Mouse (Mus musculus): ENCODE data around the gene Slc44a2. TPM values are rescaled to one million over a fixed set of nuclear protein-coding genes. Genes with fewer than 3 reads are reported as not detected.

The Slc44a2 gene
- 76.9 and 80.1 TPM in 2 replicates for polyA plus RNA-seq (2016; fragmentation: Nextera tagmentation; extraction: Ambion mirVana)

DNA sequence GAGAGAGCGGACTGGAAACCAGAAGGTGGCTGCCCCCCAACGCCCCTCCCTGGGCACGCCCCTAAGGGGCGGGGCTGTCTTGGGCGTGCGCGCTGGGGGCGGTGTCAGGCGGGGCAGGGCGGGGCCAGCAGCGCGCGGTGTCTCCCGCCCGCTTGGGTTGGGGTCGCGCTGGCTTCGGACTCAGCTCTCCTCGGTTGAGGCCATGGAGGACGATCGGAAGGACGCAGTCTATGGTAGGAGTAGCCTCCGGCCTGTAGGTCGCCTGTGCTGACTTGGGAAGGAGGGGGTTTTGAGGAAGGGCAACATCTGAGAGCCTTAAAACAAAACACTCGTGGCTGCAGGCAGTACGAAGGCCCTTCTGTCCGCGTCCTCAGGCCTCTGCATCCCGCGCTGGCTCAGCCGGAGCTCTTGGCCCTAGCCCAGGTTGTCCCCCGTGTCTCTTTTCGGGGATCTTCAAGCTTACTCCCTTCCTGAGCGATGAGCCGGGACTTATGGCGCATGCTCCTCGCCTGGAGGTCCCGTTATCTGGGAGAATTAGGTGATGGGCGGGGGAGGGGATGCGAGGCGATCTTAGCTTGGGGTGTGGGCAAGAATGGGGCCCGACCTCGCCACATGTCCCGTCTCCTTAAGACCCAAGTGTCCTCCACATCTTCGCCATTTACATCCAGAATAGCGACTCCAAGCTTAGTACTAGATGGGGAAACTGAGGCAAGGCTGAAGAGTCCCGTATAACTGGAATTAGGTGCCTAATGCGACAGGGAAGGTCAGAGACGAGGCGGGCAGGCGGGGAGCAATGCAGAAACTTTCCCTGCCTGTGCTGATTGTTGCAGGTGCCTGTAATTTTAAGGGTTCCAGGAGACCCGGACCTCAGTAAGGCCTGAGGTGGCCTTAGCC, at the start of gene Slc44a2:
Slc44a2 (plus strand) TSS at position 80 of the 894 bp plus-strand sequence.
- Histone ChIP-seq H3K9me3 (no peaks in the 10 kb centered on the region), H3K27me3 (no peaks in the 10 kb centered on the region), H3K36me3 (replicated peaks) (no peaks in the 10 kb centered on the region), H3K9ac (peak within 1 kb of the TSS; percentile 75), H3K4me1 (peaks cover 15% of the 10 kb centered on the region), H3K4me3 (replicated peaks) (peak within 1 kb of the TSS; percentile 70), H3K4me2 (peak within 1 kb of the TSS; percentile 89), H3K27ac (peak within 1 kb of the TSS; percentile 53)
- ATAC-seq (ENCODE audit: low FRiP score): peak; percentile 95
- 1% methylated on average over 52 of the region's 52 CpGs for WGBS

DNA sequence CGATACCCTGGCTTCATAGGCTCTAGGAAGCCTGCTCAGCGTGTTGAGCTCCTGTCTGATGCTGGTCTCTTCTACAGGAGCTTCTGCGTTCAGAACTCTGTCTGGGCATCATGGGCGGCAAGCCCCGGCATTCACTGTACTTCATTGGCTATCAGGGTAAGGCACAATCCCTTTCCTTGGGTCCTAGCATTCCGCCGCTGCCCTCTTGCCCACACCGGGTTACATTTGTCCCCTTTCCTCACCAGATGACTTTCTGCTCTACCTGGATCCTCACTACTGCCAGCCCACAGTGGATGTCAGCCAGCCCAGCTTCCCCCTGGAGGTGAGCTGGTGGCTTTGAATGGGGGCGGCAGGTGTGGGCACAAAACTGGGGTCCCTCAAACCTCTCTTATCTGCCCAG, 48.1 kb upstream of the Slc44a2 start:
- H3K27me3 ChIP-seq: no peaks in the 10 kb centered on the region
- H3K4me2 ChIP-seq: no peak overlapping the region
- no peak for ATAC-seq (ENCODE audit: low FRiP score)
- H3K4me3 ChIP-seq (replicated peaks): no peak overlapping the region
- no peaks in the 10 kb centered on the region for H3K4me1 ChIP-seq
- no peak overlapping the region for H3K9ac ChIP-seq
- 91% methylated on average over 9 of the region's 9 CpGs for WGBS
- H3K9me3 ChIP-seq: no peaks in the 10 kb centered on the region
- peaks cover 96% of the 10 kb centered on the region for H3K36me3 ChIP-seq (replicated peaks)
- no peak overlapping the region for H3K27ac ChIP-seq

DNA sequence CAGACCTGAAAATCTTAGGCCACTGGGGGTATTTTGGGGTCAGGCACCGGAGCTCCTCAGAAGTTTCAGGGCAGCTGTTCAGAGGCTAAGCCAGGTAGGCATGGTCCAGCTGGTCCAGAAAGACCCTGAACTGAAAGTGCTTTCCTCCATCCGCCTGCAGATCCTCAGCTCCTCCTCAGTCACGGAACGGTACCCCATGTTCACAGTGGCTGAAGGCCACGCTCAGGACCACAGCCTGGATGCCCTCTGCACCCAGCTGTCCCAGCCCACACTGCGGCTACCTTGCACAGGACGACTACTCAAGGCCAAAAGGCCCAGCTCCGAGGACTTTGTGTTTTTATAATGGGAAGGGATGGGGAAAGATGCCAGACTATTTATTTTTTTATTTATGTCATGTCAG, 47.4 kb upstream of the Slc44a2 start:
- peaks cover 98% of the 10 kb centered on the region for H3K36me3 ChIP-seq (replicated peaks)
- ATAC-seq (ENCODE audit: low FRiP score): no peak
- WGBS: 90% methylated on average over 8 of the region's 8 CpGs
- H3K9me3 ChIP-seq: no peaks in the 10 kb centered on the region
- no peak overlapping the region for H3K9ac ChIP-seq
- no peak overlapping the region for H3K4me2 ChIP-seq
- no peak overlapping the region for H3K4me3 ChIP-seq (replicated peaks)
- no peaks in the 10 kb centered on the region for H3K4me1 ChIP-seq
- H3K27me3 ChIP-seq: no peaks in the 10 kb centered on the region
- H3K27ac ChIP-seq: no peak overlapping the region

DNA sequence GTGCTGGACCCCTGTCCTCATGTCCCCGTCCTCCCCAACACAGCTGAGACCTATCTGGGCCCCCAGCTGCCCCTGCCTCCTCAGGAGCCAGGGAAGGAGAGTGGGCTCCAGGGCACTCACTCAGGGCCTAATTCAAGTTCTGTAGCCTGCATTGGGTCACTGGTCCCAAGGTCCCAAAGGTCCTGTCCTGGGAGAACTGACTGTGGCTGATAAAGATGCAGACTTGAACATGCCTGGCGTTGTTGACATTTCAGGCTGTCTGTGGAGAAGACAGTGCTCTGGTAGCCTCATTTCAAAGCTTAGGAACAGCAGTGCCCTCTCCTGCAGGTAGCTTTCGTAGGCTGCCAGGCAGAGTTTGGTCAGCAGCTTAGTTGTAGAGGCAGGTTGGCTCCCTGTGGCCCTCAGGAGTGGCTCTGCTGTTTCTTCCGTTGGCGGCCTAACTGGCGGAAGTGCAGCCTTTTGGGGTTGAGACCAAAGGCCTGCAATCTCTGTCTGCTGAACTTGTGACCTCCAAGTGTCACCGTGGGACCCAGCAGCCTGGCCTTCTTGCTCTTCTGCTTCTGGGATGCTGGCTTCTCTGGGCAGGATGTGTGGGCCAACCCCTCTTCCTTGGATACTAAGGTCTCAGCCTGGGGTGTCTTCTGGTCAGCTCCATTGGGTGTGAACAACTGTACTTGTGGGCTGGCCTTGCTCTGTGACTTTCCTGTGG, 46.8 kb upstream of the Slc44a2 start:
- H3K9ac ChIP-seq: no peak overlapping the region
- H3K4me1 ChIP-seq: no peaks in the 10 kb centered on the region
- H3K9me3 ChIP-seq: no peaks in the 10 kb centered on the region
- H3K27ac ChIP-seq: no peak overlapping the region
- no peak overlapping the region for H3K4me2 ChIP-seq
- WGBS: 83% methylated on average over 7 of the region's 7 CpGs
- no peaks in the 10 kb centered on the region for H3K27me3 ChIP-seq
- no peak overlapping the region for H3K4me3 ChIP-seq (replicated peaks)
- H3K36me3 ChIP-seq (replicated peaks): peaks cover 94% of the 10 kb centered on the region
- no peak for ATAC-seq (ENCODE audit: low FRiP score)

DNA sequence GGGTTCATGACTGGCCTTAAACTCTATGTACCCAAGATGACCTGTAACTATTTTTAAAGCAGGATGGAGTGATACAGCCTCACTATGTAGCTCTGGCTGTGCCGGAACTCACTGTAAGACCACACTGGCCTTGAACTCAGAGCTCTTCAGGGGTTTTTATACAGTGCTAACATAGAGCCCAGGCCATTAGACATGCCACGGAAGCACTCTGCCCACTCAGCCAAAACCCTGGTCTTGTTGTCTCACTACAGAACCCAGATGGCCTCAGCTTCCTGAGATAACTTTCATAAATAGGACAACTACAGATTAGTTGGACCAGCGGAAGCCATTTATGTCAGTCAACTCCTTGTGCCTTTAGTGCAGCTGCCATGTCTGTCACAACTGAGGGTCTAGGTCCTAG, 46.2 kb upstream of the Slc44a2 start:
- no peak for ATAC-seq (ENCODE audit: low FRiP score)
- 94% methylated on average over 3 of the region's 3 CpGs for WGBS

DNA sequence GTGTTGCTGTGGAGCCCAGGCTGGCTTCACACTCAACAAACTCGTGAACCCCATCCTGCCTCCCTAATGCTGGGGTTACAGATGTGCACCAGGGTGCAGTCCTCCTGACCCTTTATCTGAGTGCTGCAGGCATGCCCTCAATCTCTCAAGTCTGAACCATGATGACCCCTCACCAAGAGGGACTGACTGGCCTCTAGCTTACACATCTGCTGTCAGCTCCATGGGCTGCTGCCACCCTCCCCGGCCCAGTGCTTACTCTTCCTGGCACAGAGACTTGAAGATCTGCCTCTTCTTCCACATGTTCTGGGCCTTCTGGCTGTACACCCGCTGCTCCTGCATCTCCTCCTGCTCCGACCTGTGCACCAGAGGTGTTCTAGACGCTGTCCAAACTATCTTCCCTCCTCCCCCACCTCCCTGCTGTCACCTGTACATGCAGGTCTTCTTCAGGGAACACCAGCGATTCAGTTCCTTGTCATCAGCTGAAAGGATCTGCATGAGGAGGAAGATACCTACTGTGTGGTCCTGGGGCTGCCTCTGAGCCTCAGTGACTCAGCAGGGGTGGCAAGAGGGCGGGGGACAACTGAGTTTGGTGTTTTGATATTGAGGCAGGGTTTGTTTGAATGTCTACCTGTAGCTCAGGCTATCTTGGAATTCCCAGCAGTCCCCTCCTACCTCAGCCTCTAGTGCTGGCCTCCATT, 45.3 kb upstream of the Slc44a2 start:
- H3K9me3 ChIP-seq: no peaks in the 10 kb centered on the region
- no peak for ATAC-seq (ENCODE audit: low FRiP score)
- H3K4me2 ChIP-seq: no peak overlapping the region
- H3K4me3 ChIP-seq (replicated peaks): no peak overlapping the region
- no peak overlapping the region for H3K27ac ChIP-seq
- WGBS: 87% methylated on average over 7 of the region's 7 CpGs
- no peak overlapping the region for H3K9ac ChIP-seq
- H3K4me1 ChIP-seq: no peaks in the 10 kb centered on the region
- H3K27me3 ChIP-seq: no peaks in the 10 kb centered on the region
- peaks cover 95% of the 10 kb centered on the region for H3K36me3 ChIP-seq (replicated peaks)

More for the DNA sequence above, 46.2 kb upstream of the Slc44a2 start:
- H3K4me2 ChIP-seq: no peak overlapping the region
- no peak overlapping the region for H3K27ac ChIP-seq
- no peaks in the 10 kb centered on the region for H3K4me1 ChIP-seq
- peaks cover 93% of the 10 kb centered on the region for H3K36me3 ChIP-seq (replicated peaks)
- H3K9me3 ChIP-seq: no peaks in the 10 kb centered on the region
- no peak overlapping the region for H3K9ac ChIP-seq
- no peaks in the 10 kb centered on the region for H3K27me3 ChIP-seq
- no peak overlapping the region for H3K4me3 ChIP-seq (replicated peaks)

DNA sequence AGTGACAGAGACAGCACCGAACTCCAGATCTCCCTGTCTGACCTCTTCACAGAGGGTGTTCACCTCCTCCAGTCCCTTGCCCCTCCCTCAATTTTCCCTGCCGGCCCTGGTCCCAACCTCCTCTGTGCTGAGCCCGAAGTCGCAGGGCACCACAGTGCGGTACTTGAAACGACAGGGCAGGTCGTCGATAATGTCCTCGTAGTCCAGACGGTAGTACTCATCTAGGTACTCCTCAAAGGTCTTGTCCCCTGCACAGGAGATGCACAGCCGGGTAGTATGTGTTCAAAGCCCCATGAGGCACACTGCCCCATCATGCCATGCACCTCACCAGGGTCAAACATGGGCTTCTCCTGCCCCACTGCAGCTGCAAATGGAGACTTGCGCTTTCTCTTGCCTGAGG, 44.8 kb upstream of the Slc44a2 start:
- no peak overlapping the region for H3K27ac ChIP-seq
- peaks cover 94% of the 10 kb centered on the region for H3K36me3 ChIP-seq (replicated peaks)
- no peak overlapping the region for H3K4me3 ChIP-seq (replicated peaks)
- no peaks in the 10 kb centered on the region for H3K4me1 ChIP-seq
- H3K27me3 ChIP-seq: no peaks in the 10 kb centered on the region
- H3K4me2 ChIP-seq: no peak overlapping the region
- no peak overlapping the region for H3K9ac ChIP-seq
- H3K9me3 ChIP-seq: no peaks in the 10 kb centered on the region
- no peak for ATAC-seq (ENCODE audit: low FRiP score)
- 89% methylated on average over 12 of the region's 12 CpGs for WGBS

DNA sequence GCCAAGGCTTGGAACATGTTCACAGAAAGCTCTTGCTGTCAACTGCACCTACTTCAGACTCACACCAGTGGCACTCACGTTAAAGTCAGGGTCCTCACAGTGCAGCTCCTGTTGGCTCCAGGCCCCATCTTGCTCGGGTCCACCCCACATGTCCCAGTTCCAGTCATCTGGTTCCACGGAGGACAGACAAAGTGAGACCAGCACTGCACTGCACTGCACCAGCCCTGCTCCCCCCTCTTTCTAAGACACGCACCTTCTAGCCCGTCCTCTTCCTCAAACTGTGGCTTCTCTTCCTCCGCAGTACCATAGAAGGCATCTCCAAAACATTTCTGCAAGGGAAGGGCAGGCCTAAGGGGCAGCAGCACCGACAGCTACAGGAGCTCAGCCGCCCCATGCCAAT, 44.2 kb upstream of the Slc44a2 start:
- no peak overlapping the region for H3K27ac ChIP-seq
- no peak for ATAC-seq (ENCODE audit: low FRiP score)
- peaks cover 94% of the 10 kb centered on the region for H3K36me3 ChIP-seq (replicated peaks)
- H3K9me3 ChIP-seq: no peaks in the 10 kb centered on the region
- H3K4me3 ChIP-seq (replicated peaks): no peak overlapping the region
- H3K9ac ChIP-seq: no peak overlapping the region
- H3K4me1 ChIP-seq: no peaks in the 10 kb centered on the region
- WGBS: 93% methylated on average over 8 of the region's 8 CpGs
- H3K4me2 ChIP-seq: no peak overlapping the region
- no peaks in the 10 kb centered on the region for H3K27me3 ChIP-seq

DNA sequence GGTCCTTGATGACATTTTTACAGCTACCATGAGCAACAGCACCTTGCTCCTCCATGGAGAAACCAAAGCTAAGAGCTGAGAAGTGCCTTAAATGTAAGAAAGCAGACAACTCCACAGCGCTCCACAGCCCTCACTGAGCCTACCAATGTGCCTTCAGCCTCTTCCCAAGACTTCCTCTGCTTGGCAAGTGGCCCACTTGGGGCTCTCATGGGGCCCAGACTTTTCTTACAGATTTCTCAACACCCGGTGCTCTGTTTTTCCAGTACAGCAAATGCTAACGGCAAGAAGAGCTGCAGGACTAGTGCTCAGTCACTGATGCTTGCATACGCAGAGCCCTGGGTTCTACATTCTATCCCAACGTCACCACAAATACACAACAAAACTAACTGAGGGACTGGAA, 42.7 kb upstream of the Slc44a2 start:
- Histone ChIP-seq H3K4me2 (no peak overlapping the region), H3K4me1 (no peaks in the 10 kb centered on the region), H3K27ac (no peak overlapping the region), H3K4me3 (replicated peaks) (no peak overlapping the region), H3K36me3 (replicated peaks) (peaks cover 88% of the 10 kb centered on the region), H3K27me3 (no peaks in the 10 kb centered on the region), H3K9ac (no peak overlapping the region), H3K9me3 (no peaks in the 10 kb centered on the region)
- no peak for ATAC-seq (ENCODE audit: low FRiP score)
- 95% methylated on average over 5 of the region's 5 CpGs for WGBS

DNA sequence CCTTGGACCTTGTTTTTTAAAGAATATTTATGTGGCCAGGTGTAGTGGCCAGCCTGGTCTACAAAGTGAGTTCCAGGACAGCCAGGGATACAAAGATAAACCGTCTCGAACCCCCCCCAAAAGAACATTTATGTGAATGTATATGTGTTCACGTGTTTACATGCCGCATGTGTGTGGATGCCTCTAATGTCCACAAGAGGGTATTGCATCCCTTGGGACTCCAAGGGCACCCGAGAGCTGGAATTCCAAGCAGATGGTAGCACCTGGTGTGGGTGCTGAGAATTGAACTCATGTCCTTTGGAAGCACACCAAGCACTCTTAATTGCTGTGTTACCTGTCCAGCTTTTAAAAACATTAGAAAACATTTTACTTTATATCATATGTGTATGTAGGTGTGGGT, 36.9 kb upstream of the Slc44a2 start:
- ATAC-seq (ENCODE audit: low FRiP score): no peak
- no peak overlapping the region for H3K4me3 ChIP-seq (replicated peaks)
- no peaks in the 10 kb centered on the region for H3K27me3 ChIP-seq
- no peaks in the 10 kb centered on the region for H3K9me3 ChIP-seq
- H3K4me2 ChIP-seq: no peak overlapping the region
- no peak overlapping the region for H3K27ac ChIP-seq
- H3K36me3 ChIP-seq (replicated peaks): peaks cover 58% of the 10 kb centered on the region
- peaks cover 17% of the 10 kb centered on the region for H3K4me1 ChIP-seq
- H3K9ac ChIP-seq: no peak overlapping the region
- 94% methylated on average over 5 of the region's 5 CpGs for WGBS

DNA sequence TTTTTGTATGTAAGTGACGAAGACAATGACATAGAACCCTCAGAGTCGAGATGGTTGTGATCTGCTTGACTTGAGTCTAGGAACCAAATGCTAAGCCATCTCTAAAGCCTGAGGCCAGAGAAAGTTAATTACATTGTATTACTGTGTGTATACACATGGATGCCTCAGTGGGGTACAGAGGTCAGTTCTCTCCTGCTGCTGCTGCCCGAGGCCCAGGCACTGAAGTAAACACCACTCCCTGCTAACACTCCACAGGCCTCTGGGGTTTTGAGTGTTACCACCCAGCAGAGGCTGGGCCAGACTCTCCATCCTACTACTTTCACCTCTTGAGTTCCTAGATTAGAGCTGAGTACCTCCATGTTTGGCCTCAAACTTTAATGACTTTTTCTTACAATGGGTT, 36.5 kb upstream of the Slc44a2 start:
- 90% methylated on average over 3 of the region's 3 CpGs for whole genome bisulfite sequencing
- Histone ChIP-seq H3K4me1 (peaks cover 21% of the 10 kb centered on the region), H3K4me2 (no peak overlapping the region), H3K4me3 (replicated peaks) (no peak overlapping the region), H3K9me3 (no peaks in the 10 kb centered on the region), H3K36me3 (replicated peaks) (peaks cover 56% of the 10 kb centered on the region), H3K9ac (no peak overlapping the region), H3K27me3 (no peaks in the 10 kb centered on the region), H3K27ac (no peak overlapping the region)
- no peak for ATAC-seq (ENCODE audit: low FRiP score)

DNA sequence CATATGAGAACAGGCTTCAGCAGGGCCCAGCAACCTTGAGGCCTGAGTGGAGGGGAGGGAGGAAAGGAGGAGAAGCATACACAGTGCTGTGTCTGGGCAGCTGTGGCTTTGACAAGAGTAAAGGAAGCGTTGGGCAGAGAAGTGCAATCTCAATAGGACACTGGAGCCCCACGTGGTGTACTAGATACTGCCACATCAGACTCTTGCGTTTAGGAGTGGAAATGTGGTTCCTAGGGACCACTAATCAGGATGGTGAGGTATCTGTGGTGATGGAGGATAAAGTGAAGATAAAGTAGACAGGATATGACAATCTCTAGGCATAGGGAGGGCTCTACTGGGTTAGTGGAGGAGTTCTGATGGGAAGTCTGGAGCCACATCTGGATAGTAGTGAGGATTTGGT, 33.7 kb upstream of the Slc44a2 start:
- ATAC-seq (ENCODE audit: low FRiP score): no peak
- H3K27ac ChIP-seq: no peak overlapping the region
- 74% methylated on average over 3 of the region's 3 CpGs for WGBS

More for the DNA sequence above, 33.7 kb upstream of the Slc44a2 start:
- Histone ChIP-seq H3K27me3 (no peaks in the 10 kb centered on the region), H3K4me1 (peaks cover 36% of the 10 kb centered on the region), H3K36me3 (replicated peaks) (peaks cover 29% of the 10 kb centered on the region), H3K9me3 (no peaks in the 10 kb centered on the region), H3K4me3 (replicated peaks) (peak overlapping the region; percentile 60), H3K4me2 (peak overlapping the region; percentile 81), H3K9ac (peak overlapping the region; percentile 74)
